Mouse (Mus musculus) splenic B cell, adult 2 months (primary cell): ENCODE measurements around the gene Etv6.

Experiments used
- DNase-seq: peaks from one replicate; pipeline ENCODE4 v3.0.0-alpha.2; 2011; ENCODE audit warnings: low read depth, low spot score
- H3K27me3 ChIP-seq: 2 replicates; pipeline ENCODE4 v1.6.1; 2012; ENCODE audit warnings: mild to moderate bottlenecking, low read length, moderate library complexity, mixed read lengths; ENCODE audit not compliant: control insufficient read depth, poor library complexity, insufficient read depth, severe bottlenecking
- H3K36me3 ChIP-seq: 2 replicates; pipeline ENCODE4 v1.6.1; 2012; ENCODE audit warnings: mild to moderate bottlenecking, low read length, moderate library complexity, mixed read lengths; ENCODE audit not compliant: control insufficient read depth, poor library complexity, insufficient read depth, severe bottlenecking

Etv6 gene

DNA sequence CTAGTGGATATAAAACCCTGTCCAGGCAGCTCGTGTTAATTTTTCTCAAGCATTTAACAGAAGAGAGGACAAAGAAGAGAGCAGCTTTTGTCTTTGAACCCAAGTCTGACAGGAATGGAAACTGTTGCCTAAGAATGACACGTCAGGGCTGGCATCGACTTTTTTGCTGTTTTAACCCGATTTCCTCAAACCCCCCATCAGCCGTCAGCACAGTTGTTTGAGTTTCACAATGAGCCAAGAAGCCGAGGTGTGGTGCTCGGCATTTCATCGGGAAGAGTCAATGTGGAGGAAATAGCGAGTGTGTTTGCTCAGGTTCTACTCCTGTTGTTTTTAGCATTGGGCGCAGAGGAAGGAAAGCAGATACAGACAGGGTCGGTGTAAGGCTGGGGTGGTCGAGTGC is 85.2 kb downstream of the Etv6 start:
- DNase-seq = no peak
- H3K36me3 ChIP-seq = no peaks in the 10 kb centered on the region
- no peaks in the 10 kb centered on the region for H3K27me3 ChIP-seq

DNA sequence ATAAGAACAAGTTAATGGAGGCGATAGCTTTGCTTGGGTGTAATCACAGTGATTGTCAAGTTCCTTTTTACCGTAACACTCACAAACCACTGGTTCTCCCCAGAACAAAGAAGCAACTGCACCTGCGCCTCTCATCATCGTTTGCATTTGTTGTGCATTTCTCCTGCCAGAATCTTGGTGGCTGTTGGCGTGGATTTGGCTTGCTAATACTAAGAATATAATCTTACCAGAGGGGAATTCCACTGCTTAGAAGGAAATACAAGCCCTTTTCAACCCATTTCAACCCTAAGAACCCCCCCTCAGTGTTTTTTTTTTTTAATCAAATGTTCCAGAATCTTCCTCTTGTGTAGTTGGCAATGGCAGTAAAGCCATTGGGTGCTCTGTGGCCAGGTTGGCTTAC is 87.4 kb downstream of the Etv6 start:
- peak; percentile 13 for DNase-seq
- H3K36me3 ChIP-seq = no peaks in the 10 kb centered on the region
- no peaks in the 10 kb centered on the region for H3K27me3 ChIP-seq

DNA sequence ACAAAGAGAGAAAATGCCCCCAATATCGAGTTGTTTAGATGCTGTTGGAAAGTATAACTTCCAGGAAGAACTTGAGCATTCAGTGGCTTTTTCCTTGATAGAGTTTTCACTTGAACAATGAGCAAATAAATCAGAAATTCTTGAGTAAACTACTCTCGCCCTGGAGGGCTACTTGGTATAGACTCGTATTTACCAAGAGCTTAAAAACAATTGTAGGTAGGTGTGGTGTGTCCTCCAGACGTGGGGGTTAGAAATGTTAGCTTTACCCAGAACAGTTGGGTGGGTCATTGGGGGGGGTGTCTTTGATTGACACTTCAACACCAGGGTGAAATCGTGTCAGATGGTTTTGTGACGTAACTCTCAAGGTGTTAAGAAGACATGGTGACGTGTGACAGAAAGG is 88.0 kb downstream of the Etv6 start:
- no peak for DNase-seq
- H3K27me3 ChIP-seq = no peaks in the 10 kb centered on the region
- no peaks in the 10 kb centered on the region for H3K36me3 ChIP-seq

DNA sequence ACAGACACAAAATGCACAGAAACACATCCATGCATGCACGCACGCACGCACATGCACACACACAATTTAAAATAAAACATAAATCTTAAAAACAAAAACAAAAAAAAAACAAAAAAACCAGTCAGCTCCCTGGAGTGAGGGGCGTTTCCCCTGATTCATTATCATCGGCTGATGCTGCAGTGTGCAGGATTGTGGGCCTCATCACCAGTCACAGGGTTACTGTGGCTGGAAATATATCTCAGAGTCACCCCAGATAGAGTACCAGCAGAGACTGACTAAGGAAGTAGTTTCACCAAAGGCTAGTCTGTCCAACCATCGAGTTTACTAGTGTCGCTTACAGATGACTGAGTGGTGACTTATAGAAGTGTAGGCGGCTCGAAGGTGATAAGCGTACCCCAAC is 88.8 kb downstream of the Etv6 start:
- Histone ChIP-seq H3K36me3 (no peaks in the 10 kb centered on the region), H3K27me3 (no peaks in the 10 kb centered on the region)
- DNase-seq = no peak

DNA sequence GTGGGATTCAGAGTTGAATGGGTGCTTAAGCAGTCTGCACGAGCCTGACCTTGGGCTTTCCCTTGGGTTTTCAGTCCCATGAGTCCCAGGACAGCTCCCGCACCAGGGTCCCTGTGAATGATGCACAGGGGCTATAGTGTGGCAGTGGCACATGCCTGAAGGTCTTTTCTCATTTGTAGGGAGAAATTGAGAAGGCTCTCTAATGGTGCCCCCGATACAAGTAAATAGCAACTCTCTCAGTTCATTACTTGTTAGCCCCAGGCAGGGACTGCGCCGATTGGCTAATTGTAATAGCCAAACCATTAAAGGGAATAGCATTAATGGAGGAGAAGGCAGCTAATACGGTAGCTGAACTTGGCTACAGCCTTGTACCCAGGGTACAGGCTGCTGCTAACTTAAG is 92.5 kb downstream of the Etv6 start:
- DNase-seq = no peak
- Histone ChIP-seq H3K27me3 (no peaks in the 10 kb centered on the region), H3K36me3 (no peaks in the 10 kb centered on the region)

DNA sequence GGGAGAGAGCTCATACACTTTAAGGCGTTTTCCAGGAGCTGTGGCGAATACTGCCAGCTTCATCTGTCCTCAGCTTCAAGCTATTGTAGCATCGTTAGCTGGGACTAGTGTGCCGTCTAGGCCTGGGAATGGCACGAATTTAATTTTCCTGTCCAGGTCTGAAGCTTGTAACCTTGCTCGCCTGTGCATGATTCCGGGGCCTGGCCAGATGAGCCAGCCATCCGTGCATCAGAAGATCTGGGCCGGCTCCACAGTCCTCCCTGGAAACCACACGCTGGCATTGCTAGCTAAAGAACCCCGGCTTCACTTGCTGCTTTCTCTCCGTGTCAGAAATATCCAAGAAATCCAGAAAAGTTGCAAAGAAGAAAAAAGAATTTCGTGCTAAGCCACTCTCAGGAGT is 93.1 kb downstream of the Etv6 start:
- Histone ChIP-seq H3K36me3 (no peaks in the 10 kb centered on the region), H3K27me3 (no peaks in the 10 kb centered on the region)
- no peak for DNase-seq

DNA sequence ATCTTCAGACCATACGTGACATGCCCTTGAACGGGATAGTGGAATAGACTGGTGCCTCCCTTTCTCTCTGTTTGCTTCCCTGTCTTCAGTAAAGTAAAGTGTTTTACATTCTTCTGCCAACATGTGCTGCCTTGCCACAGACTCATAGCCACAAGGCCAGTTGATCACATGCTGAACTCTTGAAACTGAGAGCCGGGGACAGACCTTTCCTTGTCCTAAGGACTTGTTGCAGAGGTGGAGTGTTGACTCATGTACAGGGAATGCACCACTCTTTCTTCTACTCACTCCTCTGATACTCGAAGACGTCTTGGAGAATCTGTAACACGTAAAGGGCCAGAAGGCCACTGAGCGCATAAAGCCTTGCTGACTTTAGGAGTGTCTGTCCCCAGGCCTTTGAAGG is 94.3 kb downstream of the Etv6 start:
- Histone ChIP-seq H3K27me3 (no peaks in the 10 kb centered on the region), H3K36me3 (no peaks in the 10 kb centered on the region)
- DNase-seq = no peak

DNA sequence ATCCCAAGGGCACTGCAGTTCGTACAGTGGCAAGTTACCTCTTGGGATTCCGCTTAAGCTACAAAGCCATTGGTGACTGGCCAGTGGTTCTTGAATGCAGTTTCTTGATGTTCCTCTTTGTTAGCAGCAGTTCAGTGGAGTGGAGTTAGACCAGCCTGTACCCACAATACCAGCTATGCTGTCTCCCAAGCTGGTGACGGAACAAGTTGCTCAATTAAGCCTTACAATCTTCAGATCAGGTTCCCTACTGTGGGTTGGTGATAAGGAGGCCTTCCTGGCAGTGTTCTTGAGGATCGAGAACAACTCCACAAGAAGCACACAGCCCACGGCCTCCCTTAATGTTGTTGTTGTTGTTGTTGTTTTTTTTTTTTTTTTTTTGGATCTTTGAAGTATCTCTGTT is 95.3 kb downstream of the Etv6 start:
- DNase-seq = no peak
- no peaks in the 10 kb centered on the region for H3K36me3 ChIP-seq

DNA sequence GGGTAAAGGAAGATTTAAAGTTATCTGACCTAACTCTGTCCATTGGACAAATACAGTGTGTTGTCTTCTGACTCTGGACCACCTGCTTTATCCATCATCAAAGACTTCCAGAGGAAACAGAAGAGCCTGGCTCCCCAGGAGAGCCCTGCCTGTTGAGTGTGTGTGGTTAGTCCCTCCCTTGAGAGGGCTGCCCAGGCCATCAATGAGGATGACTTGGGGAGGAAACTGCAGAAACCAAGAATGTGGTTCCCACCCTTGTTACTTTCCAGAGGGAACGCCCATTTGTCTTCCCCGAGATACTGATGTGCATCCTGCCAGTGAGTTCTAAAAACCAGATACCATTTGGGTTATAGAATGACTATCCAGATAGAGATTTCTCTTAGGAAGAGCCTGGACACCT is 96.1 kb downstream of the Etv6 start:
- Histone ChIP-seq H3K36me3 (no peaks in the 10 kb centered on the region), H3K27me3 (no peaks in the 10 kb centered on the region)
- DNase-seq = no peak

More for the DNA sequence above, 95.3 kb downstream of the Etv6 start:
- no peaks in the 10 kb centered on the region for H3K27me3 ChIP-seq

DNA sequence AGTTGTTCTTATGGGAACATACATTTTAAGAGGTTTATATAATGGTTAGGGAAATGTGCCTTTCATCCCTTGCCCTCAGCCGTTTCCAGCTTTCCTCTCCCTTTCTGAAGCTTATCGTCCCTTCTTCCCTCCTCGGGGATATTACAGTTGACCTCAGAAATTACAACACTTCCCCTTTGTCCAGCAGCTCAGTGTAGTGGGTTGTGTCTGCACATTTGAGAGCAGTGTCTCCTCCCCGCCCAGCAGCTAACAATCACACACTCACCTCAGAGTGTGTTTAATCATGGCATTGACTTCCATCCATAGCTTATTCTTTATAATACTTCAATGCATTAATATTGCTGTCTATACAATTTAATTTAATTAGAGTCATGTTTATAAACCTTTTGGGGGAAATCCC is 98.3 kb downstream of the Etv6 start:
- no peaks in the 10 kb centered on the region for H3K27me3 ChIP-seq
- H3K36me3 ChIP-seq = no peaks in the 10 kb centered on the region
- DNase-seq = no peak

DNA sequence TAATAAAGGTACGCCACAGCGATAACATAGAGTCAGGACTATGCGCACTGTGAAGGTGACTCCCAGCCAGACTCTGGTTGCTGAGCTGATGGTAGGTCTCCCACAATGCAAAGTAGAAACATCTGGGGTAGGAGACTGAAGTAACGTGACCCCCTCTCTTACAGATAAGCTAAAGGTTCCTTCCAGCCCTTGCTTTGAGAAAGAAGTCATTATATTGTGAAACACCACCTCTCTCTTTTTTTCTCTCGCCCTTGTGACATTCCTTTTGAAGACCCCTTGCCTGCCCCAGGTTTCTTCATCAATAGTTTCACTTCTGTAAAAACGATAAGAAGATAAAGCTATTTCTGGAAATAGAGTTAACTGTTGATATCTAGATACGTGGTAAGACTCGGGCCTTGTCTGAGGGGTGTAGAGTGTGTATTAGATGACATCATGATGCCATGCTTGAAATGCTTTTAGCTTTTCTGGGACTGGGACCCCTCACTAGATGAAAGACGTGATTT is 99.4 kb downstream of the Etv6 start:
- DNase-seq = no peak
- H3K27me3 ChIP-seq = no peaks in the 10 kb centered on the region
- no peaks in the 10 kb centered on the region for H3K36me3 ChIP-seq

DNA sequence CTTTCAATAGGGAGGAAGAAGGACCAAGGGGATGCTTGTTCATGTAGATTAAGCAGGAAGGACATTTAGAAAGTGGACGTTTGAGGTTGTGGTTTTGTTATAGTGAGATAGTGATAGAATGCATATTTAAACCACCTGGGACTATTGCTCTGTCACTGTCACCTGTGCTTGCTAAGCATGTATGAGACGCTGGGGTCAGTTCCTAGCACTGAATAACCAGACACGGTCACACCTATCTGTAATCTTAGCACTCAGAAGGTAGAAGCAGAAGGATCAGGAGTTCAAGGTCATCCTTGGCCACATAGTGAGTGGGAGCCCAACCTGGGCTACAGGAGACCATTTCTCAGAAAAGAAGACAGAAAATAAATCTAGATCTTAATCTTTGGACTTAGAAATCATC is 100.8 kb downstream of the Etv6 start:
- Histone ChIP-seq H3K36me3 (no peaks in the 10 kb centered on the region), H3K27me3 (no peaks in the 10 kb centered on the region)
- DNase-seq = no peak

DNA sequence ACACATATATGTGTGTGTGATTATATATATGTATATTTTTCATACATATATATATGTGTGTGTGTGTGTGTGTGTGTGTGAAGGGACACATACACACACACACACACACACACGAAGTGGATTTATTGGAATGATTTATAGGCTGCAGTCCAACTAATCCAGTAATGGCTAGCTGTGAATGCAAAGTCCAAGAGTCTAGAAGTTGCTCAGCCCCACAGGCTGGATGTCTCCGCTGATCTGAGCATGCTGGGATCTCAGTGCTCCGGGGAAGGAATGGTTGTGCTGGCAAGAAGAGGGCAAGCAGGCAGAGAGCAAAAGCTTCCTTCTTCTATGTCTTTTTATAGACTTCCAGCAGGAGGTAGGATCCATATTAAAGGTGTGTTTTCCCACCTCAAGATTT is 103.9 kb downstream of the Etv6 start:
- H3K27me3 ChIP-seq = no peaks in the 10 kb centered on the region
- no peaks in the 10 kb centered on the region for H3K36me3 ChIP-seq
- DNase-seq = no peak

DNA sequence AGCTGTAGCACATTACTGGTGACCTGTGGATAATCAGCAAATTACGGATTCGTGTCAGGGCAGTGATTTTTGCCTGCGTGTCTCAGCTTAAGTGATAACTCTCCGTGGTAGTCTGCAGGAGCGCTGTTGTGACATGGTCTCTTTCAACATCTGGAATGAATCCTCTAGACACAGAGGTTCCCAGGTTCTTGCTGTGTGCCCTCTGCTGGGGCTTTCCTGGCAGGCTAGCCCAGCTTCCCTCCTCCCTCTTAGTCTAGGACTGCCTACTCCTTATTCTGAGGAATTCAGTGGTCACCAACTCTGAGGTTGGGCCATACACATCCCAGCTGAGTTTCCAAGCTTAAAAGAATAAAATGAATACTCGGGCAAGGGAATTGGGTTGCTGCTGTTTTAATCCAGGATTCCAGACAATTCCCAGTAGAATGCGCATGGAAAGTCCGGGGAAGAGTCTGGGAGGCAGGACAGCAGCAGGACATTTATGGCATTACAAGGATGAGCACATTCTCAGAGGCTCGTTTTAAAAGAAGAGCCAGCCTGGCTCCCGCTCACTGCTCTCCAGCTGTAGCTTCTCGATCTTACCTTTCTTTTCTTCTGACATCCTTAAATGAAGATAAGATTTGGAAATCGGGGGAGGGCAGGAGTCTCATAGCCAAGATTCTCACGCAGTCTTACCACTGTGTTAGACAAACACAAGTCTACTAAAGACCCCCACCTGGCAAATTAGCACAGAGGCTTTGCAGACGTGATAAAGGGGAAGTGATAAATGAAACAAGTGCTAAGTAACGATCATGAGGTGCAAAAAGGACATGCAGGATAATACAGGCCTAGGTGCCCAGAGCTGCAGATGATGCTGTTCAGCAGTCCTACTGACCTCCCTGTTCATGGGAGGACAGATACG is 105.5 kb downstream of the Etv6 start:
- H3K36me3 ChIP-seq = no peaks in the 10 kb centered on the region
- peak; percentile 32 for DNase-seq
- no peaks in the 10 kb centered on the region for H3K27me3 ChIP-seq

DNA sequence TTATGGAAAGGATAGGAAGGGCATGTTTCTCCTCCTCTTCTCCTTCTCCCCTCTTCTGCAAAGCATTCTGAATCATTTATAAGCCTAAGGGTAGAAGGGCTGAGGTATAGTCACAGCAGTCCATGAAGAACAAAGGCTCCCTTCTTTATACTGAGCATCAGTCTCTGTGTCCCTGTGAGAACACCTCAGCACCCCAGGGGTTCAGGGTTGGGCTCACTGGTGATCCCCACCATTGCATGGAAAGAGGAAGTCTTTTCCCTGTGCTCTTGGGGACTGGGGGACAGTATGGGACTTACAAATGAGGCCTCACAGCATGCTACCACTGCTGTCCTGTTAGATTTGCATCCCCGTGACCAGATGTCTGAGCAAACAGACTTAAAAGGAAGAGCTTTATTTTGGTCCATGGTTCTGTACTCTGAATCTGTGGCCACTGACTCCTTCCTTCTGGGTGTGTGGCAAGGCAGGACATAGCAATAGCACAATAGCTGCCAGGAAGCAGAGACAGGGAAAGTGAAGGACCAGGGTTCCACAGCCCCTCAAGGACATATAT is 106.2 kb downstream of the Etv6 start:
- DNase-seq = peak; percentile 16
- Histone ChIP-seq H3K36me3 (no peaks in the 10 kb centered on the region), H3K27me3 (no peaks in the 10 kb centered on the region)
